Mouse (Mus musculus) frontal cortex, adult 2 months (tissue): ENCODE data around the gene Svep1. TPM values are rescaled to one million over a fixed set of nuclear protein-coding genes. Genes with fewer than 3 reads are reported as not detected.

ENCODE experiments used
- DNase-seq, 2 experiments: peaks; one replicate each; pipeline ENCODE4 v3.0.0; 2022; ENCODE audit warnings: low spot score in 1 of 2; ENCODE audit errors: extremely low spot score in 1 of 2
- polyA plus RNA-seq: library from polyadenylated mRNA; depleted of rRNA; stranded (reverse); fragments of >200 nt; gene quantifications from 2 replicates; pipeline ENCODE4 v1.2.3, GENCODE M21; 2012; rRNA removed

The Svep1 gene
- 1.1 and 1.2 TPM in 2 replicates for polyA plus RNA-seq

DNA sequence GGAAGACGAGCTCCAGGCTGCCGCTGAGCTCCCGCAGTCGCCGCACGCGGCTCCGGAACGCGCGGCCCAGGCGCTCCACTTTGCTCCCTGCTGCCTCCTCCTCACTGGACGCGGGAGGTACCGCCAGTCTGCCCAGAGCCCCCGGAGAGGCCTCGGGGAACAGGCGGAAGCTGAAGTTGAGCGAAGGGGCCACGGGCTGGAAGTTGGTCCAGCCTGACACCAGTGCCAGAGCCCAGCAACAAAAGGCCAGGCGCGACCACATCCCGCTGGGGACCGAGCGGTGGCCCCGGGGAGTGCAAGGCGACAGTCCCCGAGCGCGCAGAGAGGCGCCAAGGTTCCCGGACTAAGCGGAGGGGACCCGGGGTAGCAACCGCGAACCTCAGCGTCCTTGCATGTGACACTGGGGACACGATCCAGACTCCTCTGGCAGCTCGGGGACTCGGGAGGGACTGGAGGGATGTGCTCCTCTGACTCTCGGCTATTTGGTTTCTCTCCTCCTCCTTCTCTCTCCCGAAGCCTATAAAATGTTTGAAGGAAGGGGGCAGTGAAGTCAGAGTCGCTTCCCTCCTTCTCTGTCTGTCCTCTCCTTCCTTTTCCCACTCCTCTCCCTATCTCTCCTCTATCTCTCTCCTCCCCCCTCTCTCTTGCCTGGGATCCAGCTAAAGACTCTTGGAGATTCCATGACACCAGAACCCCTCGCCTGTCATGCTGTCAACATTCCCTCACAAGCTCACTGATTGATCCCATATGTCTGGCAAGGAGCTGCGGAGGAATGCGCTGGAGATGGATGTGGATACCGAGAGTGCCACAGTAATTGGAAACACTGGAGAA lies at the start of gene Svep1:
Svep1 (minus strand) TSS at position 745 of the 831 bp plus-strand sequence.
- DNase-seq = no peak

GRCm38 (mm10) chr4:58253410-58253809 lies 46.8 kb upstream of the Svep1 start:
- DNase-seq = peak in 1 of 2 experiments; percentile 73

DNA sequence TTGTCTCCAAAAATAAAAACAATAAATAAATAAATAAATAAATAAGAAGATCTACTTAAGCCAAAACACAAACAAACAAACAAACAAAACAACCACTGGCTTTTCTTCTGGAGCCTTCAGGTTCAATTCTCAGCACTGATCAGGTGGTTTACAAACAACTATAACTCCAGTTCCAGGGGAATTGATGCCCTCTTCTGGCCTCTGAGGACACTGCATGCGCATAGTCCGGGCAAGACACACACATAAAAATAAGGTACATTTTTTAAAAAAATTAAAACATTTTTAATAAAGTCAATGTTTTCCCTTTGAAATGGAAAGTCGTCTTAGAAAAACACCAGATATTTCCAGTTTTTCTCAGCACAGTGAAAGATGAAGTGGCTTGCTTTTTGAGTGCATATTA lies 45.7 kb upstream of the Svep1 start:
- DNase-seq = no peak

- DNase-seq = no peak
Observed at GRCm38 (mm10) chr4:58245544-58245943, 38.9 kb upstream of the Svep1 start.

DNA sequence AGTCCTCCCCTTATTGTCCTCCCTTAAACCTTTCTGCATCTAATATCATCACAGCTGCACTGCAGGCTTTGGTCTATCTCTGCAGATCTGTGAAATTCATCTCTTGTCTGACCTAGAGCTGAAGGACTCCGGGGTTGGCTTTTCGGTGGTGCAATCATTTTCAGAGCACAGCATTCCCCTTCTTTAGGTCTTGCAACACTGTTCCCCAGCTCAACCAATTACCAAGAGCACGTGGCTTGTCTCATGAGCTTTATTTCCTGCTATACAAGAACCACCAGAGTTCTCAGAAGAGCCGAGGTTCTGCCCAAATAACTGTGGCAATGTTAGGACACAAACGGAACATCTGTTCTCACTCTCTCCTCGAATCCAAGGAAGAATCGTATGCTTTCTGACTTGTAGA lies 33.8 kb upstream of the Svep1 start:
- DNase-seq = no peak

DNA sequence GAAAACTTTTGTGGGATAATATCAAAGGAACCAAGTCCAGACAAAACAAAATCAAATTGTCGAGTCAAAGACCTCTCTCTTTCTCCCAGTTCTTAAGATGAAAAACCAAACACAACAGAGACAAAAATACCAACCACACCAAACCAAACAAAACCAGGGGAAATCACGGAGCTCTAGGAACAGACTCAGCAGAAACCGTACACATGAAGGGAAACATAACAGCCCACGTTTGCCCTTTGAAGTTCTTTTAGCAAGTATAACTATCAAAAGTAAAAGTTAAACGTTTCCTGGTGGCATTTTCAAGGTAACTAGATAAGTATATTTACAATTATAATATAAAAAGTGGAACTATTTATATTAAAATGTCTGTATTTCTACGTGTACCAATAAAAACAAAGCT lies 29.2 kb upstream of the Svep1 start:
- no peak for DNase-seq

- no peak for DNase-seq
Observed at GRCm38 (mm10) chr4:58223499-58223898, 16.8 kb upstream of the Svep1 start.

DNA sequence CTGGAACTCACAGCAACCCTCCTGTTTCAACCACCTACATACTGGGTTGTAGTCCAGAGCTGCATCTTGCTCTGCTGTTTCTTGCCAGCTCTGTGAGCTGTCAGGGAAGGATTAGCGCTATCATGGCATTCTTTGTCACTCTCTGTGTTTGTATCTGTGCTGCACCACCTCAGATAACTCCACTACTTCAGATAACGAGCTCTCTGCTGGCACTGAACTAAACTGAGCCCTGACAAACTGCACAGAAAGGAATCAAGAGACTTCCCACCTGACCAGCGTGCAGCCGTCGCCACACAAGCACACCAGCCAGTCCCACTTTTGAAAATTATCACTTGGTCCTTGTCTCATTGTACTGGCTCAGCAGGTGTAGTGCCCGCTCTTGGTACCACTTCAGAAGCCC lies 4.7 kb upstream of the Svep1 start:
- DNase-seq = no peak

DNA sequence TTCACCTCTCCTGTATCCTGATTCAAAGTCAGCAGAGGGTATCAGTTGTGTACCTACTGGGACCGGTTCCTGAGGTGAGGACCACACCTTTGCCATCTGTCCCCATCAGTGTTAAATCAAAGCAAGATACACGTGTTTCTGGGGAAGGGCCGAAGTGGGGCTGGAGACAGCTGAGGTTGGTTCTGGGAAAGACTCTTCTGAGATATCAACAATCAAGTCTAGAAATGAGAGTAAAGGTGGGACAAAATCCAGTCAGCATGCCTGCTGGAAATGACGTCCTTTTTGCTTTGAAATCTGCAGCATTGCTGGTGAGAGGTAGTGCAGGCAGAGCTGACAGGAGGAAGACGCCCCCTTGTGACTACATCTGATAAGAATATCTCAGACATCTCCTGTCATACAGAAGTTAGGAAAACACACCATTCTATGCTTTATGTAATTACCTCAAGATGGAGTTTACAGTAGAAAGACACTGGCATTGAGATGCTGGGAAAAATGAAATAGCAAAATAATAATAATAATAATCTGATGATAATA lies 4.0 kb upstream of the Svep1 start:
- peak in 1 of 2 experiments; percentile 12 for DNase-seq

DNA sequence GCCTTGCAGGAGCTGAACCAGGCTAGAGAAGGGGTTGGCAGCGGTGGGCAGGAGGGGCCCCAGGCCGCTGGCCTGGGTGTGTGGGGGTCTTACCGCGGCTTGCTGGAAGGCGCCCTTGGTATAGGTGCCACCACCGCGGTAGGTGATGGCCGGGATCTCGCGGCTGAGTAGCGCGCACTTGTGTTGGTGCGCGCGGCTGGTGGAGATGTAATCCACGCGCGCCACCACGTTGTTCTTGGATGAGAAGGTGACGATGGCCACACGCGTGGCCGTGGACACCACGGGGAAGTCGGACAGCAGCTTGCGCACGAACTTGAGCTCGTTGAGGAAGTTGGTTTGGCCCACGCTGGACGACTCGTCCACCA lies 927 bp downstream of the Svep1 start:
- DNase-seq = no peak

DNA sequence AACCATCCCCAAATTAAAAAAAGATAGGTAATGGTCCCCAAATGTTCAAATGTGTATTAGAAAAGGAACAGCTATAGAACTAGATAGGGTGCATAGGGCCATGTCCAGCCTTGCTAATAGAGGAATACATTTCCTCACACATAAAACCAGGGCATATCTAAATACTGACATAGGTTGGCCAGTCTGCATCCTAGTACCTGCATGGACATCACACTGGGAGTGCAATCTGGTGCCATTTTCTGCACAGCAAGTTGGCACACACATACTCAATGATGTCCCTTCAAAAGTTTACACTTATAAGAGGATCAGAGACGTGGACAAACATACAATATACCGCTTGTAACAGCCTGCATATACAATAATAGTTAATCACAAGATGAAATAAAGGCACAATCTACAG lies 5.0 kb downstream of the Svep1 start:
- no peak for DNase-seq

DNA sequence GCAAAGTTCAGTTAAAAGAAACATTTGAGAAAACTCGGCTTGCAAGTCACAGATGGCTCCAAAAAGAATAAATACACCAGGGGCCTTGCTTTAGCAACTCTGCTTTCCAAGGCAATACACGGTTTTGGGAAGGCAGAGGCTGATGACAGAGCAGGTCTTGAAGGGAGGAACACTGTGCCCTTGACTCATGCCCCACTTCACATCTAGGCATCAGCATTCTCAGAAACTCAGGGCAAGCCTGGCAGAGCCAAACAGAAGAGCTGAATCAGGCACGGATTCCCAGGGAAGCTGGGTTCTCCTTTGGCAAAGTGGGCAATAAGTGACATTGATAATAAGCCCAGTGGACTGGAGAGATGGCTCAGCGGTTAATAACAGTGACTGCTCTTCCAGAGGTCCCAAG lies 5.8 kb downstream of the Svep1 start:
- no peak for DNase-seq

DNA sequence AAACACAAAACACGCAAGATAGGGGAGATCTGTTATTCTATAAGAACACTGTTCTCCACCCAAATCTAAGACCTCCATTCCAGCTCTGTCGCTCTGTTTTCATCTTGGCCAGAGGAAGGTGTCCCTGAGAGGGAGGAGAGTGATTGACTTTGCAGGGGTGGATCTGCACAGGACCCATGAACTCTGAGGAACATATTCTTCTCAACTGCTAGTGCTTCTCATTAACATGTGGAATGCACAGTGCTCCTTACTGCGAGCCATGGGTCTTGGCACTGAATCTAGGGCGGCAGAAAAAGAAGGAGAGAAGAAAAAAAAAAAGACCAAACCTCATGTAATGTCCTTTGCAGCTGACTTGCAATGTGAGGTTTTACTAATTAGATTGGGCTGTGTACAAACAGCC lies 9.4 kb downstream of the Svep1 start:
- no peak for DNase-seq

- DNase-seq = no peak
Observed at GRCm38 (mm10) chr4:58196795-58197194, 9.9 kb downstream of the Svep1 start.

GRCm38 (mm10) chr4:58195936-58196335 lies 10.7 kb downstream of the Svep1 start:
- DNase-seq = no peak

- DNase-seq = no peak
Observed at GRCm38 (mm10) chr4:58189281-58189680, 17.4 kb downstream of the Svep1 start.

GRCm38 (mm10) chr4:58185401-58185800 lies 21.3 kb downstream of the Svep1 start:
- DNase-seq = no peak

GRCm38 (mm10) chr4:58184681-58185341 lies 21.8 kb downstream of the Svep1 start:
- no peak for DNase-seq

- no peak for DNase-seq
Observed at GRCm38 (mm10) chr4:58183897-58184296, 22.8 kb downstream of the Svep1 start.

GRCm38 (mm10) chr4:58178489-58178888 lies 28.2 kb downstream of the Svep1 start:
- DNase-seq = no peak

- no peak for DNase-seq
Observed at GRCm38 (mm10) chr4:58177256-58177655, 29.4 kb downstream of the Svep1 start.

DNA sequence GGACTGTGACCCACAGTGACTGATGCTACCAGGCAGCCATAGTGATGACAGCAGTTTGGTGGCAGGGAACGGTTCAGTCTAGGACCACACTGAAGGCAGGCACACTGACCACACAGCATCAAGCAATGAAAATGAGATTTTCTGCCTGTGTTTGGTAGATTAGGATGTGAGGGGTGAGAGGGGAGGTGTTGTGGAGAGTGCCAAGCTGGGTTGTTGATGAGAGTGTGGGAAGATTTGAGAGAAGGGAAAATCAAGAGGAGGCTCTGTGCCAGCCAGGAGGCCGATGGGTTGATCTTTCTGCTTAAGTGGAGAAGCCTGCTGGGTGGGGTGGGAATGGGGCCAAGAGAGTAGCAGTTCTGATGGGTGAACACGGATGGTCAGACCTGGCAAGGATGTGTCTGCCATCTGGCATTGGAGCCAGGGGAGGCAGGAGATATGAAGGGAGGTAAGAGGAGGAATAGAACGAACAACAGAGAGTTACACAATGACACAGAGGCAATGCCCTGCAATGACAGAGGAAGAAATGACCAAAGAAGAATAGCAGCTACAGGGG lies 32.1 kb downstream of the Svep1 start:
- DNase-seq = no peak
